Mouse (Mus musculus): ENCODE measurements around the gene Cacnb3.

DNA sequence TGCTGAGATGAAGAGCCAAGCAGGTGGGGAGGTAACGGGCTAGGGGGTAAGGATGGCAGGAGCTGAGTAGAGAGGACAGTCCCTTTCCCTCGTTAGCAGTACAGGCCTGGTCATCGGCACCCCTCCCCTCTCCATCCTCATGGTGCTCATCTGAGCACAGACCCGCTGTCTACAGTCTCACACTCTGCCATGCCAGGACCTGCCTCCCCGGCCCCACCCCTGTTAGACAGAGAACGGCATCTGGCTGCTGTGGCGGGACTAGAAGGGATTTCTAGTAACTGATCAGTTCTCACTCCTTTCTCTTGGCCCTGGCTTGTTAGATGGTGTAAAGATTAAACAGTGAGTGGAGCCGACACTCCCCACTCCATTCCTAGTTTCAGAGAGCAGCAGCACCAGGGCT is 16.1 kb downstream of the Cacnb3 start:
- no peak for TF ChIP-seq CTCF (IDR thresholded peaks at IDR 0.05; ENCODE audit: low read depth, low read length)
- no peak for TF ChIP-seq POLR2A (IDR thresholded peaks at IDR 0.05; ENCODE audit: borderline replicate concordance, low read depth, low read length)
